Mouse (Mus musculus) embryonic stem cell, embryonic (primary cell): ENCODE results near the gene Lancl1.

Experiments used
- CTCF ChIA-PET, 4 experiments: fragments of 300-600 bp in 2 of 4; fragments of 350-600 bp in 2 of 4; sonication (Branson Sonifier 250); formaldehyde crosslinking; loops; one replicate each; lab custom pipeline; 2022; ENCODE audit warnings: inconsistent platforms in 2 of 4; lab: Charles Lee
- POLR2A ChIA-PET, 4 experiments: fragments of 300-600 bp in 2 of 4; fragments of 350-600 bp in 2 of 4; sonication (Branson Sonifier 250); formaldehyde crosslinking; loops; one replicate each; lab custom pipeline; 2022; ENCODE audit warnings: antibody characterized with exemption in 4 of 4, inconsistent platforms in 1 of 4; lab: Charles Lee

Lancl1 gene

DNA sequence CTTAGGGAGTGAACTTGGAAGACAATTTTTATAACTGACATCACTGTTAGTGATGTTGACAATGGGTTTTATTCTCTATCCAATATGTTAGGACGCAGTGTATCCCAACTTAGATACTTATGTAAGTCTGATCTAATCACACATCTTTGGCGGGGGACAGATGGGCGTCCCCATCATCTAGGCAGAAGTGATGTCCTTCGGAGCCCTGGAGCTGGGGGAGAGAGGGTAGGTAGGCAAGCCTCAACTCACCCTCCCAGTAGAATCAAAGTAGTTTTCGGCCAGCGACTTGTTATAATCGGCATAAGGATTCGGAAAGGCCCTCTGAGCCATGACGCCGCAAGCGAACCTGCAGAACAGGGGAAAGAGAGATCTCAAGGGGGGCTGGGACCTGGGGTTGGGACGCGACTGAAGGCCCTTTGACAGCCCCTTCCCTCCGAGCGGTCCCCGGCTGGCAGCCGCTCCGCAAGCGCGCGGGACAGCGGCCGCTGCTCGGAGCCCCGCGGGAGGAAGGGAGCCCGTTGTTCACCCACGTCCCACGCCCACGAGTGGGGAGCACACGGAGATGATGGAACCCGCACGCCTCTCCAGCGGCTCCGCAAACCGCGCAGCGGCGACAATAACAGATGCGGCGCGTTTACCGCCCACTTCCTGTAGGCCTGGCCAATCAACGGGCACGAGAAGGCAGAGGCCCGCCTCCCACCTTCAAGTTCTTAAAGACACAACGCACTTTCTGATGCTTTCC is at the start of gene Lancl1:
Gene Lancl1 (minus strand): TSS at position 627 of the 742 bp plus-strand sequence.
- POLR2A ChIA-PET, result no interaction called here

GRCm38 (mm10) chr1:67079146-67079545 is 40.5 kb upstream of the Lancl1 start:
- ChIA-PET CTCF (no interaction called here), POLR2A (no interaction called here)

More for the DNA sequence above, at the start of gene Lancl1:
- CTCF ChIA-PET, result no interaction called here

DNA sequence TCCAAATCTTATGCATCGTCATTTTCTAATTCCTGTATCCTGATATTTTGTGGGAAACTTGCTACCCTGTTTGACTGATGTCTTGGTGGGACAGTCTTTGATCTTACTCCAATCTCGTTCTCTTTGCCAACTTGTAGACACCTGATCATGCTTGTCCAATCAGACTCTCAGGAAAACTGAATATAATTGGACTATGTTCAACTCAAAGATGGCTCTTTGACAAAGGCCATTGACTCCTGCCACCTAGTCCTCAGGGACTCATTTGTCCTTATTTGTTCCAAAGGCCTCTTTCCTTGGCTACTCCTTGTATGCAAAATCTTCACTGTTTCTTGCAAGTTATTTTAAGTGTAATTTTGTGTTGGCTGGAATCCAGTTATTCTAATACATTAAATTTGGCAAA is 40.0 kb upstream of the Lancl1 start:
- ChIA-PET POLR2A (no interaction called here), CTCF (no interaction called here)

GRCm38 (mm10) chr1:67077739-67078138 is 39.1 kb upstream of the Lancl1 start:
- ChIA-PET POLR2A (interaction anchor here in 1 of 4 experiments (0.7 kb wide), 1 partner anchor 728 kb away, joined by 3 read pairs; no protein-coding TSS in a partner anchor), CTCF (no interaction called here)

- POLR2A ChIA-PET, result no interaction called here
- CTCF ChIA-PET, result no interaction called here
These were observed 28.9 kb upstream of the Lancl1 start for GRCm38 (mm10) chr1:67067561-67067960.

DNA sequence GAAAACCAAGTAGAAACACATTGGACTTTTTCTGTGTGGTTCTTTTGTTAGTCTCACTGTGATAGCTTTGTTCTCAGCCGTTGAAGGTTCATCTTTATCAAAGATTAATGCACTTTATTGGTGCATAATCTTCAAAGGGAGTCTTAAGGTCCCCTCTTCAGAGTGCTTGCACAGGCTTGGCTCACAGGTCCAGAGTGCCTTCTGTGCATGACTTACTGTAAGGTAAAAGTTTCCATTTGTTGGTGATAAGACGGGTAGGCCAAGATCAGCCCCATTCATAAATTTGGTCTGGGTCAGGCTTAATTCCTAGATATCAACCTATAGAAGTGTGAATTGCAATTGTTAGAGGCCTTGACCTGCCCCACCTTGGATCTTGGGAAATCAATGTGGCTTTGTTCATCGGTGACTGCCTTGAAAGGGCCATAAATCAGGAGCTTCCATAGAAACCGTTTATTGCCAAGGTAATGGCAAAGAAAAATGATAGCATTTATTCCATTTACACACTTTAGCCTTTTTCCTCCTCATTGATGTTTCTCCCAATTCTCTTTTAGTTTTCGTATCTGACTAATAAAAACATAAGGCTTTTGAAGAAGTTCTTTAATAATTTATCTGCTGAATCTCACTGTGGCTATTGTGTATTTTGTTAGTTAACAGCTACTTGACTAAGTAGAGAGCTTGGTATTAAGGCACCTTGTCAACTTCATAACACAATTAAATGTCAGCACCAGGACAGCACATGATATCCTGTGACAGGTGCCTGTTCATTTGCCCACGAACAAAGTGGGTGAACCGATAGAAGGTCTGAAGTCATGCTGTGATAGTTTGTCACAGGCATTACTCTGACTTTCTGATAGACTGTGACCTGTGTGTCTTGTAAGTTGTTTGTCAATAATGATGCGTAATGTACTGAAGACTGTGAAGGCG is 26.9 kb upstream of the Lancl1 start:
- POLR2A ChIA-PET, result no interaction called here
- CTCF ChIA-PET, result interaction anchor here in 1 of 4 experiments (0.9 kb wide), 1 partner anchor 8 kb away, joined by 3 read pairs; no protein-coding TSS in a partner anchor

DNA sequence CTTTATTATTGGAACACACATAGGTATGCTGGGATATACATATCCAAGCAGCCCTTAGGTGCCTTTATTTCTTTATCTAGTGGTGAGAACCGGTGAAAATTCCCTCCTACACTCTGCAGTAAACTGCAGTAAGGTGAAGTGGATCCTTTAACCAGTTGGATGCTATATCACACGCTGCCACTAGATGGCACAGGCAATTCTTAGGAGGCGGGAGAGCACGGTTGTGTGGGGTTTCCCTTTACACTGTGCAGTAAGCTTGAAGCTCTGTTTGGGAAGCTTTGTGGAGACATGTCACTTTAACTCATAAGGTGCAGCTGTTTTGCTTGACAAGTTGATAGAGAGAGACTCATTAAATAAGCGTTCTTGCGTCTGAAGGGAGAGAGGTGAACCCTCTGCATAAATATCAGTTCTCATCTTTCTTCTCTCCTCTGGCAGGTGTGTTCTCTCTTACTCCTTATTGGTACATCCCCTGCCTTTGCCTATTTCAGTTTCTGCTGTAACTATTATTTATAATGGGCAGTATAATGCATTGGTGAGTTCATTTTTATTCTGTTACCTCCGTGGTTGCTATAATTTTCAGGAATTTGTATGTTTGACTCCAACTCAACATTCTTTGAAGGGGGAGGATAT is 22.9 kb upstream of the Lancl1 start:
- POLR2A ChIA-PET, result no interaction called here
- CTCF ChIA-PET, result interaction anchor here in 1 of 4 experiments (1.4 kb wide), 1 partner anchor 120 kb away, joined by 4 read pairs; no protein-coding TSS in a partner anchor

- POLR2A ChIA-PET, result no interaction called here
- CTCF ChIA-PET, result no interaction called here
These were observed 17.1 kb upstream of the Lancl1 start for GRCm38 (mm10) chr1:67055816-67056215.

DNA sequence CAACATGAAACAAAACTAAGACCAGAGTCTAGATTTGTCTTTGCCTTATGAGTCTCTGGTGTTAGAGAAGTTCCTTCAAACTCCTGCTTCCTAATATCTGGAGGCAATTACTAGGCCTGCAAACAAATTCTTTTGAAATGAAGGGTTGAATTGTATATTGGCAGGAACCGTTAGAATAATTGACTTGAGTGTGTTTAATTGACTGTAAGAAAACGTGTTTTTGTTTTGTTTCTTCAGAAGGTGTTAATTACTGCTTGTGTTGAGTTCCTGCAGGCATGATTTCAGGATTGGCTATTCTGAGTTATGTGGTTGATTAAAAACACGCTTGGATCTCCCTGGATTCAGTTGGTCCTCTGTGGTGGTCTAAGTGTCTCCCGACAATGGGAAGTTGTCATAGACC is 14.0 kb upstream of the Lancl1 start:
- ChIA-PET POLR2A (no interaction called here), CTCF (no interaction called here)

DNA sequence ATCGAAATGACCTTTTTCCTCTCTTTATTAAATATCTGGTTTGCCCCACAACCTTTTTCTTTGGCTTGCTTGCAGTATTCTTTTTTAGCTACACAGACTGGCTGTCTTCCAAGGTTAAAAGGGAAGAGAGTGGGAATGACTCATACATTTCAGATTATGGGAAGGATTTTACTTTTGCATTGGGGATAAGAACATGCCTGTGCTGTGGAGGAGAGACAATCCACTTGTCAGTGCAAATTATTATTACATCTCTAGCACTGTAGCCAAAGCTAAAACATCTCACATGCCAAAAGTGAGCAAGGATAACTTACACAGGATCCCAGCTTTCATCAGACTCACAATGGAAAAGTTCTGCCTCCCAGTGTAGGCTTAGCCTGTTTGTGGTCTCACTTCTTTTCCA is 10.9 kb upstream of the Lancl1 start:
- POLR2A ChIA-PET, result no interaction called here
- CTCF ChIA-PET, result interaction anchor here in 1 of 4 experiments (0.7 kb wide), 1 partner anchor 472 kb away, joined by 3 read pairs; no protein-coding TSS in a partner anchor

DNA sequence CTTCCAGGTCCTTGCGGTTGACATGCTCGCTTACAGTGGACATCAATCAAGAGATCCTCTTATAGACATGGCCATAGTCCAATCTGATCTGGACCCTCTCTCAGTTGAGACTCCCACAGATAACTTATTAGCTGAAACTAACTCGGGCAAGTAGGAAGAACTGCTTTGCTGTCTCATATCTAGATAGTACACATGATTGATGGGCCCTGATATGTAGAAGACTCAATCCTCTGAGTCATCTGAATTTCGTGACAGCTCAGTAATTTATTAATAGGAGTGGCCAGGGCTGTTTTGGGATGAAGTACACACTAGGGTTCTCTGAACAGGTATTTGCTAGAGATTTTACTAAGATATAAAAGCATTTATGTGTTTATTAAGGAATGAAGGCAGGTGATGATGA is 10.0 kb upstream of the Lancl1 start:
- CTCF ChIA-PET, result no interaction called here
- POLR2A ChIA-PET, result no interaction called here

DNA sequence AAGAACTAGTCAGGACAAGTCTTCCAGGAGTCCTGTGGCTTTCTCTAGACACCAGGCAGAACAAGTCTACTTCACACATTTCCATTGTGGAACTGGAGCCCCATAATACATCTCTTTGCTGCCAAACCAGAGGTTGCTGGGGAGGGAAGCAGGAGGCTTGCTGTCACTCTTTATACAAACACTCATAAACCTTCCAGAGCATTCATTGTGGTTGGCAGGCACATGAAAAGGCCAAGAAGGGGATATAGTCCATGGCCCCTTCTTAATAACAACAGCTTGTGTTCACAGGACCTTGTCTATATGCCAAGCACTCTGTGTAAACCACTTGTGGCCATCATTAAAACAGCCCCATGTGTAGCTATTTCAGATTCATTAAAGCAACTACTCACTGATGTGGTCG is 6.4 kb upstream of the Lancl1 start:
- ChIA-PET POLR2A (no interaction called here), CTCF (no interaction called here)

DNA sequence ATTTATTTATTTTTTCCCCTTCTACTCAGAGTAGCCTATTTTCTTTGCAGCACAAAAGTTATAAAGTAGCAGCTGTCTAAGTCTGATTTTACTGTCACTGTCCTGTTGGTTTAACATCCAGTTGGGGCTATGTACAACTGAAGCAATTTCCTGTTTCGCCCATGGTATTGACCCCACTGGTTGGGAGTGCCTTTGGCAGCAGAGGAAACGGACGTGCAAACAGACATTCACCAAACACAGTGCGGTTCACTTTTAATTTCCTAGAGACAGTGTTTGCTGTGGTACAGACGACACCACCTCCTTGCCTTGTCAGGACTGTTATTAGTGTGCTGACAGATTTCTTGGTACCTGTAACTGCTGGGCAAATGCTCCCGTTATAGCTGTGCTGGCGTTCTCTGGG is 3.9 kb upstream of the Lancl1 start:
- POLR2A ChIA-PET, result no interaction called here
- CTCF ChIA-PET, result no interaction called here

- ChIA-PET POLR2A (interaction anchor here in 1 of 4 experiments (0.6 kb wide), 1 partner anchor 144 kb away, joined by 3 read pairs; no protein-coding TSS in a partner anchor), CTCF (no interaction called here)
These were observed 411 bp upstream of the Lancl1 start for GRCm38 (mm10) chr1:67039083-67039482.

DNA sequence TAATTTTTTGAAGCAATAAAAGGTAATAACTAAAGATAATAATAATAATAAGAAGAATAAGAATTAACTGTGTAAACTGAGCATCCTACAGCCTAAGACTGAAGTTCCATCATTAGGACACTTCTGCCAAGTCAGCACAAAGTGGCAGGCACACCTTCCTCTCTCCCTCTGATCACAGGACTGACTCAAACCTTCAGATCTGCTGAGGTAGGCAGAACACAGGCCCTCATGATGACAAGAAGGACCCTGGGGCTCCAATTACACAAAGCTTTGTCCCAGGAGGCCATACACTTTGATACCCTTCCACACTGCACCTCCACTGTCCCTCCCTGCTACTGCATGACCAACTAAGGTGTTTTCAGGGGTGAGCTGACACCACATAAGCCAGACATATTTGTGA is 1.5 kb downstream of the Lancl1 start:
- POLR2A ChIA-PET, result interaction anchor here in 2 of 4 experiments (1.1 to 1.6 kb wide), 2 partner anchors 10 kb away, joined by 3 to 5 read pairs; no protein-coding TSS in a partner anchor
- CTCF ChIA-PET, result no interaction called here

DNA sequence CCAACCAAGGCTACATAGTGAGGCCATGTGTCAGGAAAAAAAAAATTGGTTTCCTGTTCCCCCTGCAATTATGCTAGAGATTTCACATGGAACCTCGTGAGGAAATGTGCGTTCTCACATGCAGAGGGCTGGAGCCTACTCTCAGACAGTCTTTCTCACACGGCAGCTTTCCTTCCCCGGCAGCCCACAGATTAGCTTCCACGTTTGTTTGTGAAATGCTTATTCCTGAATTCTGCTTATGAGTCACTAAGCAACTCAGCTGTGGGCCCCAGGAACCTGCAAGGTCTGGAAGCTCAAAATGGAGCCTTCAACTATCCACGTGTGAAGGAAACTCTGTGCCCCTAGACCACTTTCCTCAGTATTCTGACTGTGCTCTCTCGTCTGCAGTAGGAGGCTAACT is 5.4 kb downstream of the Lancl1 start:
- ChIA-PET POLR2A (no interaction called here), CTCF (no interaction called here)

DNA sequence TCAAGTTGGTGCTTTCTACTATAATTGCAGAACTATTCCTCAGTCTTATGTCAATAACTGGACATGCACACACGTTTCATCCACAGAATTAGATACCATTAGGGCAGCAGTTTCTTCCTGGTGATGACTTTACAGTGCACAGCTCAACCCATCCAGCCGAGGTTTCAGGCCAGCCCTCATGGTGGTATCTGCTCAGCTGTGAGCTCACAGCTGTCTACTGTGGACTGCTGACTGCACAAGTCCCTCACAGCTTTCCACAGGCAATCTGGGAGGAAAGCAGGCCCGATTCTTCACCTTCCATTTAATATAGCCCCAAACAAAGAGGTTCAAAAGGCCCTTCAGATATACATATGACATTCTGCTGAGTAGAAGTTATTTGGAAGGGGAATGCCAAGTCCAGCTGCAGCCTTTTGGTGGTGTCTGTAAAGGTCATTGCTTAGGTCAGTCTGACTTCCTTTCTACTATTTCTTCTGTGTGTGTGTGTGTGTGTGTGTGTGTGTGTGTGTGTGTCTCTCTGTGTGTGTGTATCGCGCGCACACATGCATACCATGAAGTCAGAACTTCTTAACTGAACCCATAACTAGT is 11.7 kb downstream of the Lancl1 start:
- CTCF ChIA-PET, result interaction anchor here in 1 of 4 experiments (0.6 kb wide), 1 partner anchor 11 kb away, joined by 4 read pairs; no protein-coding TSS in a partner anchor

DNA sequence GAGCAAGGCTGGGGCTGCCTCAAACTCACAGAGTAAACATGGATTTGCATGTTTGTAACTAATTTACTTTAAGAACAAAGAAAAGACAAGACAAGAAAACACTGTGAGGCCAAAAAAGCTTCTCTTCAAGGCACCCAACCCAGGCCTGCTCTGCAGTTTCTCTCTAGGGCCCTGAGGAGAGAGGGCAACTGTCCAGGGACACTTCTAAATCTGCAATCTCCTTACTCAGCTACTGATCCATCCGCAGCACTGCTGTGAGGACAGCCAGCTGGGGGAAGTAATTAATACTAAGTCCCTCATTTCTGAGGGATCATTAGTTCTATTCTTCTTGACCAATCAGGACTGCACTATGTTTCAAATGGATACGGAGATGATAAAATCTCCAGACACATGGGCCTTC is 12.5 kb downstream of the Lancl1 start:
- CTCF ChIA-PET, result no interaction called here

More for the DNA sequence above, 11.7 kb downstream of the Lancl1 start:
- POLR2A ChIA-PET, result interaction anchor here in 2 of 4 experiments (0.5 to 1.5 kb wide), 5 partner anchors 8 to 580 kb away, joined by 3 to 5 read pairs (median 3); no protein-coding TSS in a partner anchor

DNA sequence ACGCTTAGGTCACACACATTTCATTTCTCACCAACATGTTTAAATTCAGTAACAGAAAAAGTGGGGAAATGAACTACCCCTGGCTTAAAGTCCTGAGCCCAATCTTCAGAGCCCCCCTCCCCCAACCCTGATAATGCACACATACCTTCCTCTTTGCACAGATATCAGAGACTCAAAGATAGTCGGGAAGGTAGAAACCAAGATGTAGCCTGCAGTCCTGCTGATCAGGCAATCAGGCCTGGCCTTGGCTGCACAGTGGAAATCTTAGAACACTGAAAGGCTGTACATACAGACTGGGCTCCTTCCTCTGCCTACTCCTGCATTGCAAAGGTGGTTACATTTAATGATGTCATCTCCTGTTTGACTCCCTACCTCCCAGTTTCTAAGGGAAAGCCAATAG is 15.9 kb downstream of the Lancl1 start:
- ChIA-PET CTCF (no interaction called here), POLR2A (interaction anchor here in 1 of 4 experiments (0.5 to 1.1 kb wide), 2 partner anchors 206 to 819 kb away, joined by 3 to 4 read pairs; no protein-coding TSS in a partner anchor)

More for the DNA sequence above, 12.5 kb downstream of the Lancl1 start:
- POLR2A ChIA-PET, result no interaction called here
